Mouse (Mus musculus): ENCODE results near the gene Gm49395. TPM values are rescaled to one million over a fixed set of nuclear protein-coding genes. Genes with fewer than 3 reads are reported as not detected.

The Gm49395 gene
- polyA plus RNA-seq, 1 experiment from 2014 or later = 8.8 TPM

- no peak overlapping the region for H3K4me2 ChIP-seq (replicated peaks; ENCODE audit: low read depth, low read length)
- H3K27ac ChIP-seq (ENCODE audit: low read length) = no peak overlapping the region
- no peak for ATAC-seq (ENCODE audit: insufficient number of reproducible peaks, insufficient read depth, low FRiP score, low read depth)
- WGBS = 44% methylated on average over 7 of the region's 7 CpGs
- H3K9ac ChIP-seq (replicated peaks; ENCODE audit: low read depth, low read length) = no peak overlapping the region
- H3K9me3 ChIP-seq (ENCODE audit: control insufficient read depth, low read depth, low read length) = no peaks in the 10 kb centered on the region
- no peak overlapping the region for H3K4me3 ChIP-seq (ENCODE audit: low read depth, low read length)
- no peaks in the 10 kb centered on the region for H3K27me3 ChIP-seq (ENCODE audit: control insufficient read depth, insufficient read depth, low read length)
- H3K4me1 ChIP-seq (ENCODE audit: control insufficient read depth, insufficient read depth, low read length) = 0 out of 2 replicates have a peak, but pooled peaks cover 2% of the 10 kb centered on the region
- H3K36me3 ChIP-seq (ENCODE audit: control insufficient read depth, insufficient read depth, low read length) = no peaks in the 10 kb centered on the region
These were observed 98.2 kb downstream of the Gm49395 start for GRCm38 (mm10) chr13:115003444-115004053.

- H3K9ac ChIP-seq (replicated peaks; ENCODE audit: low read depth, low read length) = no peak overlapping the region
- H3K27ac ChIP-seq (ENCODE audit: low read length) = no peak overlapping the region
- H3K36me3 ChIP-seq (ENCODE audit: control insufficient read depth, insufficient read depth, low read length) = no peaks in the 10 kb centered on the region
- no peak for ATAC-seq (ENCODE audit: insufficient number of reproducible peaks, insufficient read depth, low FRiP score, low read depth)
- H3K4me3 ChIP-seq (ENCODE audit: low read depth, low read length) = no peak overlapping the region
- H3K4me1 ChIP-seq (ENCODE audit: control insufficient read depth, insufficient read depth, low read length) = 0 out of 2 replicates have a peak, but pooled peaks cover 2% of the 10 kb centered on the region
- H3K27me3 ChIP-seq (ENCODE audit: control insufficient read depth, insufficient read depth, low read length) = no peaks in the 10 kb centered on the region
- no peaks in the 10 kb centered on the region for H3K9me3 ChIP-seq (ENCODE audit: control insufficient read depth, low read depth, low read length)
- WGBS = 77% methylated on average over 3 of the region's 3 CpGs
- no peak overlapping the region for H3K4me2 ChIP-seq (replicated peaks; ENCODE audit: low read depth, low read length)
These were observed 98.9 kb downstream of the Gm49395 start for GRCm38 (mm10) chr13:115002837-115003236.

DNA sequence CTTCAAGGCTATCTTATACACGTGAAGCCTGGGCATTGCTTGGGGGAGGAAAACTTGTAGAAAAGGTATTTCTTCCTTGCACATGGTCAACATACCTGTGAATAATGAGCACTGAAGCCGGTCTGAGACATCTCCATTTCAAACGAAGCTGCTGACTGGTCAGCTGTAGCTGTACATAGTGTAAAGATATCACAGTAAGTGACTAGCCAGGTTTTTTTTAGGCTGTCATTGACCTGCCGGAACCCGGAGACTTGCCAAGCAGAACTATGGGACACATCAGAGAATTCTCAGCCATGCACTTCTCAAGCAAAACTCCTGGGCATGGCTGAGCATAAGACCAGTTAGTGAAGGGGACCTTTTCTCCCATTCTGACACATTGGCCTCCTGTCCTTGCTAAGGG is 99.6 kb downstream of the Gm49395 start:
- Histone ChIP-seq H3K4me3 (ENCODE audit: low read depth, low read length) (no peak overlapping the region), H3K9ac (replicated peaks; ENCODE audit: low read depth, low read length) (no peak overlapping the region), H3K27ac (ENCODE audit: low read length) (no peak overlapping the region), H3K4me1 (ENCODE audit: control insufficient read depth, insufficient read depth, low read length) (0 out of 2 replicates have a peak, but pooled peaks cover 2% of the 10 kb centered on the region), H3K4me2 (replicated peaks; ENCODE audit: low read depth, low read length) (no peak overlapping the region), H3K9me3 (ENCODE audit: control insufficient read depth, low read depth, low read length) (no peaks in the 10 kb centered on the region), H3K27me3 (ENCODE audit: control insufficient read depth, insufficient read depth, low read length) (no peaks in the 10 kb centered on the region), H3K36me3 (ENCODE audit: control insufficient read depth, insufficient read depth, low read length) (no peaks in the 10 kb centered on the region)
- no peak for ATAC-seq (ENCODE audit: insufficient number of reproducible peaks, insufficient read depth, low FRiP score, low read depth)
- 86% methylated on average over 5 of the region's 5 CpGs for WGBS

GRCm38 (mm10) chr13:114999582-114999981 is 102.1 kb downstream of the Gm49395 start:
- Histone ChIP-seq H3K4me3 (ENCODE audit: low read depth, low read length) (no peak overlapping the region), H3K4me1 (ENCODE audit: control insufficient read depth, insufficient read depth, low read length) (no peaks in the 10 kb centered on the region), H3K27me3 (ENCODE audit: control insufficient read depth, insufficient read depth, low read length) (no peaks in the 10 kb centered on the region), H3K36me3 (ENCODE audit: control insufficient read depth, insufficient read depth, low read length) (no peaks in the 10 kb centered on the region), H3K4me2 (replicated peaks; ENCODE audit: low read depth, low read length) (no peak overlapping the region), H3K9me3 (ENCODE audit: control insufficient read depth, low read depth, low read length) (no peaks in the 10 kb centered on the region), H3K27ac (ENCODE audit: low read length) (no peak overlapping the region), H3K9ac (replicated peaks; ENCODE audit: low read depth, low read length) (no peak overlapping the region)
- no peak for ATAC-seq (ENCODE audit: insufficient number of reproducible peaks, insufficient read depth, low FRiP score, low read depth)
- WGBS = 87% methylated on average over 4 of the region's 4 CpGs

GRCm38 (mm10) chr13:114998100-114998499 is 103.6 kb downstream of the Gm49395 start:
- Histone ChIP-seq H3K9ac (replicated peaks; ENCODE audit: low read depth, low read length) (no peak overlapping the region), H3K36me3 (ENCODE audit: control insufficient read depth, insufficient read depth, low read length) (no peaks in the 10 kb centered on the region), H3K4me1 (ENCODE audit: control insufficient read depth, insufficient read depth, low read length) (no peaks in the 10 kb centered on the region), H3K27ac (ENCODE audit: low read length) (no peak overlapping the region), H3K27me3 (ENCODE audit: control insufficient read depth, insufficient read depth, low read length) (no peaks in the 10 kb centered on the region), H3K9me3 (ENCODE audit: control insufficient read depth, low read depth, low read length) (no peaks in the 10 kb centered on the region), H3K4me3 (ENCODE audit: low read depth, low read length) (no peak overlapping the region), H3K4me2 (replicated peaks; ENCODE audit: low read depth, low read length) (no peak overlapping the region)
- ATAC-seq (ENCODE audit: insufficient number of reproducible peaks, insufficient read depth, low FRiP score, low read depth) = no peak
- WGBS = 89% methylated on average over 10 of the region's 10 CpGs

DNA sequence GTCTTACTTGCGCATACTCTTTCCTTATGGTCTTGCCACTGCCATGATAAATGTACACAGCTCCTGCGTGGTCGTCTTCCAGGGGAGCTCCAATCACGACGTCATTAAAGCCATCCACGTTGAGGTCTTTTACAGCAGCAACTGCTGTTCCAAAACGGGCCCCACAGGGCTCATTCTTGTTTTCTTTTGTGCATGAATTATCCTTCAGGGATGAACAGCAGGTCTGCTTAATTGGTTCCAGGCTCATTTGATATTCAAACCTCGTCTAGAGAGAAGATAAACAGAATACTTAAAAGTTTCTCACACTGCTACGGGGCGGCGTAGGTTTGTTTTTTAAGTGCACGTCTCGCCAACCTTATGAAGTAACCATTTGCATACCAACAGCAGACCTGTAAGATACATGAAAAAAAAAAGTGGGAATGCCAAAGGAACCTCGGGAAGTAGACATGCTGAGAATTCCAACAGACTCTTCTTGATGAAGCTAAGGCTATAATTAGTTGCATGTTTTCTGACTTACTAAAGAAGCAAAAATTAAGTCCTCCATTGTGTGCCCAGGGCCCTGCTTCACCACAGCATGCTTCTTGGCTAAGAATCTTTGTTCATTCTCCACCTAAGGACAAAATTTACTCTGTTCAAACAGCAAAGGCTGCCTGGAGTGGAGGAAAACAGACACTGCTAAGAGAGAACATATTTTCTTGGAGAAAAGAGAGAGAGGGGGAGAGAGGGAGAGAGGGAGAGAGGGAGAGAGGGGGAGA is 109.3 kb downstream of the Gm49395 start:
- Histone ChIP-seq H3K4me3 (ENCODE audit: low read depth, low read length) (no peak overlapping the region), H3K4me1 (ENCODE audit: control insufficient read depth, insufficient read depth, low read length) (no peaks in the 10 kb centered on the region), H3K36me3 (ENCODE audit: control insufficient read depth, insufficient read depth, low read length) (no peaks in the 10 kb centered on the region), H3K4me2 (replicated peaks; ENCODE audit: low read depth, low read length) (no peak overlapping the region), H3K9me3 (ENCODE audit: control insufficient read depth, low read depth, low read length) (no peaks in the 10 kb centered on the region), H3K27me3 (ENCODE audit: control insufficient read depth, insufficient read depth, low read length) (no peaks in the 10 kb centered on the region), H3K27ac (ENCODE audit: low read length) (no peak overlapping the region), H3K9ac (replicated peaks; ENCODE audit: low read depth, low read length) (no peak overlapping the region)
- WGBS = 64% methylated on average over 14 of the region's 14 CpGs
- no peak for ATAC-seq (ENCODE audit: insufficient number of reproducible peaks, insufficient read depth, low FRiP score, low read depth)

DNA sequence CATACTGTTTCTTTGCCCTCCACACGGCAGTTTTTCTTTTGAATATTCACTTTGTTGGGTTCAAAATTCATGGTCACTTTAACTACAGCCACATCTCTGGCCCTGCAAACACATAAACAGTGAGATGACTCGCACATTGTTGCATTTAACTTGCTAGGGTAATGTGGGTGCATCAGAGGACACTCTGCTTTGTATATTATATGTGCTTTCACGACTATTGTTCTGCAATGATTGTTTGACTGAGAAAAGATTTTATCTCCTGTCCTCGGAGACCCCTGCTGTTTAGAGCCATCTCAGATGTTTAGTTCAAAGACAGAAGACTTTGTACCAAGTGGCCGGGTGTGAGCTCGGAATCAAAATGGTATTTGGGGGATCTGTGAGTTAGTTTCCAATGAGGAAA is 114.1 kb downstream of the Gm49395 start:
- Histone ChIP-seq H3K4me1 (ENCODE audit: control insufficient read depth, insufficient read depth, low read length) (no peaks in the 10 kb centered on the region), H3K27me3 (ENCODE audit: control insufficient read depth, insufficient read depth, low read length) (no peaks in the 10 kb centered on the region), H3K27ac (ENCODE audit: low read length) (no peak overlapping the region), H3K9ac (replicated peaks; ENCODE audit: low read depth, low read length) (no peak overlapping the region), H3K4me3 (ENCODE audit: low read depth, low read length) (no peak overlapping the region), H3K4me2 (replicated peaks; ENCODE audit: low read depth, low read length) (no peak overlapping the region), H3K9me3 (ENCODE audit: control insufficient read depth, low read depth, low read length) (no peaks in the 10 kb centered on the region), H3K36me3 (ENCODE audit: control insufficient read depth, insufficient read depth, low read length) (no peaks in the 10 kb centered on the region)
- 65% methylated on average over 6 of the region's 6 CpGs for WGBS
- ATAC-seq (ENCODE audit: insufficient number of reproducible peaks, insufficient read depth, low FRiP score, low read depth) = no peak

DNA sequence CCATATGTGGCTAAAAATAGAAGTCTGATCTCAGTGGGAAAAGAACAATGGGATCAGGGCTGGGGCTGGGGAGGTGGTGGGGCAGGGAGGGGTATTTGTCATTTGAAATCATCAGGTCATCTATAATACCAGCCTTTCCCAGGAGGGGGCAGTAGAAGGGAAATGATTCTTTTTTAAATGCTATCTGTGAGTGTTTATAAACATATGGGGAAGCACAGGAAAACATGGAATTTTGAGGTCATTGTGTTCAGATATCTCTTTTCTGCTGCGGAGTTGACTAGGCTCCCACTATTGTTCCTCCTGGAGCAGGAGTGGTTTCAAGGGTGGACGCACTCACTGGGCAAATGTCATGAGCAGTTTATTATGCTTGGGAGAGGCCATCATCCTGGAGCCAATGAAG is 114.6 kb downstream of the Gm49395 start:
- ATAC-seq (ENCODE audit: insufficient number of reproducible peaks, insufficient read depth, low FRiP score, low read depth) = no peak
- WGBS = 68% methylated on average over 2 of the region's 2 CpGs
- no peak overlapping the region for H3K4me2 ChIP-seq (replicated peaks; ENCODE audit: low read depth, low read length)
- H3K4me3 ChIP-seq (ENCODE audit: low read depth, low read length) = no peak overlapping the region
- H3K9ac ChIP-seq (replicated peaks; ENCODE audit: low read depth, low read length) = no peak overlapping the region
- no peaks in the 10 kb centered on the region for H3K9me3 ChIP-seq (ENCODE audit: control insufficient read depth, low read depth, low read length)
- no peaks in the 10 kb centered on the region for H3K36me3 ChIP-seq (ENCODE audit: control insufficient read depth, insufficient read depth, low read length)
- no peaks in the 10 kb centered on the region for H3K27me3 ChIP-seq (ENCODE audit: control insufficient read depth, insufficient read depth, low read length)
- no peaks in the 10 kb centered on the region for H3K4me1 ChIP-seq (ENCODE audit: control insufficient read depth, insufficient read depth, low read length)
- H3K27ac ChIP-seq (ENCODE audit: low read length) = no peak overlapping the region

Measured in stomach, embryonic 14.5 days (tissue).